In the genomic region with DNA sequence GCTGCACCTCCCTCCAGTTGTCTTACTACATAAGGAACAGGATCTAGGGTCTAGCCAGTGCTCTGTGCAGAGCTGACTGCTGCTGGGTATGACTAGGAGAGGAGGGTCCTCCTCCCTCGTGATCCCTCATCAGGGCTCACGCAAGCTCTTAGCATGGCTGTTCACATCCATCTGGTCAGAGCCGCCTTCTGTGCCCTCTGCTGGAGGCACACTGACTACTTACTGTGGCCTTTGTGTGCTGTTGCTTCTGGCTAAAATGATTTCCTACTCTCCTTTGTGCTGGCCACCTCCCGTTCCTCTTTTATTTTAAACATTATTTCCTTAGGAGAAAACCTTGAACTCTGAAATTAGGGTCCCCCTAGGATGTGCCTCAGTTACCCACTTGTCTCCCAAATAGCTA, we compare ENCODE assay signal across 21 mouse cellular contexts. TPM values are rescaled to one million over a fixed set of nuclear protein-coding genes. Genes with fewer than 3 reads are reported as not detected.
A peak's percentile ranks its signal among the peaks of the same experiment; 100 is the strongest.
DNase-seq lines count a peak whose midpoint lies in the region; ATAC-seq and TF ChIP-seq lines count a peak whose summit lies in the region.
"Had no signal": no experiment of that assay in that cellular context is flagged by ENCODE, and none has a peak within 500 bp of the region (broad histone marks: within the 10 kb centered on the region; RNA-seq: fewer than 3 reads in every experiment).

No protein-coding gene starts in this region.

- DNase-seq in heart, adult 11 months, result peak; percentile 92
- DNase-seq in heart, postnatal 10 days, result no peak
- peak; percentile 53 for DNase-seq in midbrain, embryonic 11.5 days (ENCODE audit: low spot score, missing footprints)
- no peak for DNase-seq in midbrain, embryonic 14.5 days
- no peak for DNase-seq in testis, postnatal 14 days (ENCODE audit: low spot score)
- DNase-seq: adrenal gland, adult 8-10 months; B cell, adult 2 months; cerebellum, adult 2 months; cerebellum, adult 9-10 months; cerebellum, postnatal 25 days had no signal

- no peak overlapping the region for H3K4me2 ChIP-seq in intestine, postnatal 0 days (replicated peaks; ENCODE audit: low read depth)
- H3K4me2 ChIP-seq in intestine, embryonic 15.5 days (replicated peaks), result no peak overlapping the region
- no peak overlapping the region for H3K4me2 ChIP-seq in midbrain, embryonic 11.5 days
- H3K4me2 ChIP-seq in midbrain, embryonic 14.5 days (ENCODE audit: low read length), result no peak overlapping the region
- H3K4me2 ChIP-seq: embryonic facial prominence, embryonic 12.5 days; forebrain, embryonic 13.5 days had no signal

- H3K36me3 ChIP-seq in intestine, postnatal 0 days (ENCODE audit: control insufficient read depth, insufficient read depth), result peaks cover 56% of the 10 kb centered on the region
- H3K36me3 ChIP-seq in intestine, embryonic 15.5 days, result peaks cover 50% of the 10 kb centered on the region
- peaks cover 20% of the 10 kb centered on the region for H3K36me3 ChIP-seq in midbrain, embryonic 11.5 days (ENCODE audit: control insufficient read depth, insufficient read depth, low read length)
- peaks cover 68% of the 10 kb centered on the region for H3K36me3 ChIP-seq in midbrain, embryonic 14.5 days (ENCODE audit: control insufficient read depth, insufficient read depth, low read length)
- peaks cover 7% of the 10 kb centered on the region for H3K36me3 ChIP-seq in testis, adult 2 months (ENCODE audit: control insufficient read depth, insufficient read depth, low read length)

- H3K4me1 ChIP-seq in intestine, postnatal 0 days (replicated peaks; ENCODE audit: control insufficient read depth, insufficient read depth, low read length), result peaks cover 4% of the 10 kb centered on the region
- peaks cover 25% of the 10 kb centered on the region for H3K4me1 ChIP-seq in intestine, embryonic 15.5 days (replicated peaks)
- peaks cover 17% of the 10 kb centered on the region for H3K4me1 ChIP-seq in midbrain, embryonic 11.5 days (ENCODE audit: control insufficient read depth, insufficient read depth, low read length)
- peaks cover 15% of the 10 kb centered on the region for H3K4me1 ChIP-seq in midbrain, embryonic 14.5 days (ENCODE audit: control insufficient read depth, insufficient read depth, low read length)
- H3K4me1 ChIP-seq in testis, adult 2 months (ENCODE audit: control insufficient read depth, insufficient read depth, low read length), result no peaks in the 10 kb centered on the region; the same call in none of the 2 replicates

- no peak for TF ChIP-seq POLR2A in testis, adult 2 months (IDR thresholded peaks at IDR 0.05; ENCODE audit: control insufficient read depth, low read depth, low read length)

- intact Hi-C loops in heart, postnatal 10 days (cut with DNase I), result loop anchor here (2.0 to 5.0 kb wide), 2 partner anchors 108 to 165 kb away; no protein-coding TSS in a partner anchor

- no peak overlapping the region for H3K27ac ChIP-seq in intestine, postnatal 0 days (ENCODE audit: low read depth, low read length)
- no peak overlapping the region for H3K27ac ChIP-seq in intestine, embryonic 15.5 days
- H3K27ac ChIP-seq in midbrain, embryonic 11.5 days (ENCODE audit: low read depth, low read length), result no peak overlapping the region
- H3K27ac ChIP-seq in midbrain, embryonic 14.5 days (replicated peaks; ENCODE audit: low read depth, low read length), result no peak overlapping the region
- no peak overlapping the region for H3K27ac ChIP-seq in testis, adult 2 months (ENCODE audit: control insufficient read depth, insufficient read depth, low read depth, low read length)
- H3K27ac ChIP-seq: embryonic facial prominence, embryonic 10.5 days; embryonic facial prominence, embryonic 12.5 days; forebrain, embryonic 13.5 days had no signal

- H3K9ac ChIP-seq in intestine, postnatal 0 days (ENCODE audit: low read depth, low read length), result no peak overlapping the region
- no peak overlapping the region for H3K9ac ChIP-seq in intestine, embryonic 15.5 days
- no peak overlapping the region for H3K9ac ChIP-seq in midbrain, embryonic 11.5 days (ENCODE audit: low read length)
- H3K9ac ChIP-seq in midbrain, embryonic 14.5 days (replicated peaks; ENCODE audit: low read length), result no peak overlapping the region
- H3K9ac ChIP-seq: embryonic facial prominence, embryonic 12.5 days; forebrain, embryonic 13.5 days had no signal

- no peak for ATAC-seq in intestine, postnatal 0 days
- no peak for ATAC-seq in intestine, embryonic 15.5 days
- no peak for ATAC-seq in midbrain, embryonic 11.5 days (ENCODE audit: low FRiP score)
- no peak for ATAC-seq in midbrain, embryonic 14.5 days (ENCODE audit: low FRiP score, low TSS enrichment)
- ATAC-seq: activated CD4-positive, CD25-positive, alpha-beta regulatory T cell, adult 4 months; CD4-positive, CD25-positive, alpha-beta regulatory T cell, adult 4 months; Patski had no signal

- no peaks in the 10 kb centered on the region for H3K9me3 ChIP-seq in intestine, postnatal 0 days (ENCODE audit: control insufficient read depth)
- no peaks in the 10 kb centered on the region for H3K9me3 ChIP-seq in intestine, embryonic 15.5 days
- no peaks in the 10 kb centered on the region for H3K9me3 ChIP-seq in midbrain, embryonic 11.5 days (ENCODE audit: control insufficient read depth, low read length)
- H3K9me3 ChIP-seq in midbrain, embryonic 14.5 days (ENCODE audit: control insufficient read depth, low read length), result no peaks in the 10 kb centered on the region
- H3K9me3 ChIP-seq: embryonic facial prominence, embryonic 10.5 days; embryonic facial prominence, embryonic 12.5 days; forebrain, embryonic 13.5 days; G1E had no signal

- no peaks in the 10 kb centered on the region for H3K27me3 ChIP-seq in intestine, postnatal 0 days (replicated peaks; ENCODE audit: control insufficient read depth, insufficient read depth, low read length)
- H3K27me3 ChIP-seq in intestine, embryonic 15.5 days (replicated peaks), result no peaks in the 10 kb centered on the region
- no peaks in the 10 kb centered on the region for H3K27me3 ChIP-seq in midbrain, embryonic 11.5 days (ENCODE audit: control insufficient read depth, insufficient read depth, low read length)
- no peaks in the 10 kb centered on the region for H3K27me3 ChIP-seq in midbrain, embryonic 14.5 days (ENCODE audit: control insufficient read depth, insufficient read depth, low read length)
- H3K27me3 ChIP-seq in testis, adult 2 months (ENCODE audit: control insufficient read depth, insufficient read depth, low read length), result no peaks in the 10 kb centered on the region
- H3K27me3 ChIP-seq: CH12.LX; embryonic facial prominence, embryonic 12.5 days; forebrain, embryonic 13.5 days; Patski had no signal

- H3K4me3 ChIP-seq in intestine, postnatal 0 days (ENCODE audit: low read depth, low read length), result no peak overlapping the region
- no peak overlapping the region for H3K4me3 ChIP-seq in intestine, embryonic 15.5 days (replicated peaks)
- no peak overlapping the region for H3K4me3 ChIP-seq in midbrain, embryonic 11.5 days (ENCODE audit: low read depth, low read length)
- no peak overlapping the region for H3K4me3 ChIP-seq in midbrain, embryonic 14.5 days (replicated peaks; ENCODE audit: low read depth, low read length)
- no peak overlapping the region for H3K4me3 ChIP-seq in testis, adult 2 months (ENCODE audit: control insufficient read depth, low read depth, low read length)
- H3K4me3 ChIP-seq: embryonic facial prominence, embryonic 10.5 days; embryonic facial prominence, embryonic 12.5 days; forebrain, embryonic 13.5 days had no signal

- TF ChIP-seq CTCF in intestine, postnatal 0 days (IDR thresholded peaks at IDR 0.05; ENCODE audit: low read depth), result peak; percentile 15; the same call in 1 of the 2 replicates
- TF ChIP-seq CTCF in testis, adult 2 months (IDR thresholded peaks at IDR 0.05; ENCODE audit: control insufficient read depth, insufficient read depth, insufficient replicate concordance, low read depth, low read length), result 0 out of 2 replicates have a peak, but pooled peaks have one; percentile 3

- WGBS in intestine, postnatal 0 days, result 78% methylated on average over 4 of the region's 4 CpGs
- 79% methylated on average over 4 of the region's 4 CpGs for WGBS in intestine, embryonic 15.5 days
- 87% methylated on average over 4 of the region's 4 CpGs for WGBS in midbrain, embryonic 11.5 days
- WGBS in midbrain, embryonic 14.5 days, result 81% methylated on average over 4 of the region's 4 CpGs

RNA-seq across cellular contexts. Expression of a gene that starts 21.0 kb away (rescaled TPM):
- 100 to 1,000 TPM; 125 to 133 TPM for total RNA-seq in heart, postnatal 10 days (2021)
- 70.9 and 71.4 TPM in 2 replicates for polyA plus RNA-seq in intestine, postnatal 0 days (2015; fragmentation: Nextera tagmentation; extraction: Ambion mirVana)
- 117 and 120 TPM in 2 replicates for polyA plus RNA-seq in intestine, embryonic 15.5 days (2015; fragmentation: Nextera tagmentation; extraction: Ambion mirVana)
- polyA plus RNA-seq in midbrain, embryonic 11.5 days (2014; fragmentation: Nextera tagmentation; extraction: Ambion mirVana), result 50.7 and 54.3 TPM in 2 replicates
- 86.7 and 115 TPM in 2 replicates for polyA plus RNA-seq in midbrain, embryonic 14.5 days (2014; fragmentation: Nextera tagmentation; extraction: Ambion mirVana)
- 87.3 and 106 TPM in 2 replicates for polyA plus RNA-seq in testis, adult 2 months (2012; rRNA removed)

RNA-seq across cellular contexts. Expression of a gene that starts 21.2 kb away (rescaled TPM):
- 100 to 1,000 TPM; 448 to 485 TPM for total RNA-seq in heart, postnatal 10 days (2021)
- polyA plus RNA-seq in intestine, postnatal 0 days (2015; fragmentation: Nextera tagmentation; extraction: Ambion mirVana), result 46.1 and 46.4 TPM in 2 replicates
- polyA plus RNA-seq in intestine, embryonic 15.5 days (2015; fragmentation: Nextera tagmentation; extraction: Ambion mirVana), result 19.6 and 19.8 TPM in 2 replicates
- 23.7 and 24.2 TPM in 2 replicates for polyA plus RNA-seq in midbrain, embryonic 11.5 days (2014; fragmentation: Nextera tagmentation; extraction: Ambion mirVana)
- polyA plus RNA-seq in midbrain, embryonic 14.5 days (2014; fragmentation: Nextera tagmentation; extraction: Ambion mirVana), result 22.2 and 24.0 TPM in 2 replicates
- polyA plus RNA-seq in testis, adult 2 months (2012; rRNA removed), result 591 and 623 TPM in 2 replicates

RNA-seq across cellular contexts. Expression of a gene that starts 37.2 kb away (rescaled TPM):
- total RNA-seq in heart, postnatal 10 days (2021), result 10 to 100 TPM in 1 of 2 experiments, 1 to 10 TPM in 1; 9.5 to 12.2 TPM
- 1.6 and 2.2 TPM in 2 replicates for polyA plus RNA-seq in intestine, postnatal 0 days (2015; fragmentation: Nextera tagmentation; extraction: Ambion mirVana)
- polyA plus RNA-seq in intestine, embryonic 15.5 days (2015; fragmentation: Nextera tagmentation; extraction: Ambion mirVana), result 1.3 and 1.6 TPM in 2 replicates
- 4.9 and 5.0 TPM in 2 replicates for polyA plus RNA-seq in midbrain, embryonic 11.5 days (2014; fragmentation: Nextera tagmentation; extraction: Ambion mirVana)
- 3.7 and 4.3 TPM in 2 replicates for polyA plus RNA-seq in midbrain, embryonic 14.5 days (2014; fragmentation: Nextera tagmentation; extraction: Ambion mirVana)
- 2.2 and 2.8 TPM in 2 replicates for polyA plus RNA-seq in testis, adult 2 months (2012; rRNA removed)
- total RNA-seq: G1E had no signal
- polyA plus RNA-seq: G1E had no signal

RNA-seq across cellular contexts. Expression of a gene that starts 44.8 kb away (rescaled TPM):
- total RNA-seq in heart, postnatal 10 days (2021), result 10 to 100 TPM; 11.6 to 14.7 TPM
- 39.5 and 41.5 TPM in 2 replicates for polyA plus RNA-seq in intestine, postnatal 0 days (2015; fragmentation: Nextera tagmentation; extraction: Ambion mirVana)
- polyA plus RNA-seq in intestine, embryonic 15.5 days (2015; fragmentation: Nextera tagmentation; extraction: Ambion mirVana), result 44.5 and 50.9 TPM in 2 replicates
- 41.1 and 45.8 TPM in 2 replicates for polyA plus RNA-seq in midbrain, embryonic 11.5 days (2014; fragmentation: Nextera tagmentation; extraction: Ambion mirVana)
- 56.3 and 57.2 TPM in 2 replicates for polyA plus RNA-seq in midbrain, embryonic 14.5 days (2014; fragmentation: Nextera tagmentation; extraction: Ambion mirVana)
- 27.3 and 32.6 TPM in 2 replicates for polyA plus RNA-seq in testis, adult 2 months (2012; rRNA removed)

Comparison
In these comparisons a context has a peak if more than half of its experiments do, and no peak if none do; other contexts are left out.
1. DNase-seq: peak in heart, adult 11 months (single experiment) and midbrain, embryonic 11.5 days (single experiment); none in heart, postnatal 10 days (0 of 2), midbrain, embryonic 14.5 days (single experiment) and testis, postnatal 14 days (single experiment).
2. RNA of a gene that starts 21.2 kb away (polyA plus RNA-seq): 591 to 623 TPM in testis, adult 2 months; 46.1 to 46.4 TPM in intestine, postnatal 0 days, 22.2 to 24.0 TPM in midbrain, embryonic 14.5 days, 23.7 to 24.2 TPM in midbrain, embryonic 11.5 days and 19.6 to 19.8 TPM in intestine, embryonic 15.5 days; every median in the first group is over 10 times any median in the second.